Mouse (Mus musculus) G1E (cell line): ENCODE data around the gene Rnf216.

Experiments used
- CTCF ChIP-seq: IDR thresholded peaks from 2 replicates; pipeline ENCODE4 v1.5.1; 2012; ENCODE audit warnings: low read depth, low read length, inconsistent platforms, mixed read lengths
- GATA1 ChIP-seq: IDR thresholded peaks from 2 replicates; pipeline ENCODE4 v1.6.1; 2012; ENCODE audit warnings: borderline replicate concordance, low read length, inconsistent platforms, mixed read lengths
- GATA2 ChIP-seq: IDR thresholded peaks from 2 replicates; pipeline ENCODE4 v1.6.1; 2012; ENCODE audit warnings: low read depth, low read length, inconsistent platforms, borderline replicate concordance
- POLR2AphosphoS5 ChIP-seq: IDR thresholded peaks from 2 replicates; pipeline ENCODE4 v1.6.1; 2012; ENCODE audit warnings: low read depth, low read length, inconsistent platforms; ENCODE audit not compliant: insufficient replicate concordance
- TAL1 ChIP-seq: conservative IDR thresholded peaks from 2 replicates; pipeline ENCODE4 v1.6.1; 2012; ENCODE audit warnings: low read depth, low read length, inconsistent platforms, mixed read lengths

DNA sequence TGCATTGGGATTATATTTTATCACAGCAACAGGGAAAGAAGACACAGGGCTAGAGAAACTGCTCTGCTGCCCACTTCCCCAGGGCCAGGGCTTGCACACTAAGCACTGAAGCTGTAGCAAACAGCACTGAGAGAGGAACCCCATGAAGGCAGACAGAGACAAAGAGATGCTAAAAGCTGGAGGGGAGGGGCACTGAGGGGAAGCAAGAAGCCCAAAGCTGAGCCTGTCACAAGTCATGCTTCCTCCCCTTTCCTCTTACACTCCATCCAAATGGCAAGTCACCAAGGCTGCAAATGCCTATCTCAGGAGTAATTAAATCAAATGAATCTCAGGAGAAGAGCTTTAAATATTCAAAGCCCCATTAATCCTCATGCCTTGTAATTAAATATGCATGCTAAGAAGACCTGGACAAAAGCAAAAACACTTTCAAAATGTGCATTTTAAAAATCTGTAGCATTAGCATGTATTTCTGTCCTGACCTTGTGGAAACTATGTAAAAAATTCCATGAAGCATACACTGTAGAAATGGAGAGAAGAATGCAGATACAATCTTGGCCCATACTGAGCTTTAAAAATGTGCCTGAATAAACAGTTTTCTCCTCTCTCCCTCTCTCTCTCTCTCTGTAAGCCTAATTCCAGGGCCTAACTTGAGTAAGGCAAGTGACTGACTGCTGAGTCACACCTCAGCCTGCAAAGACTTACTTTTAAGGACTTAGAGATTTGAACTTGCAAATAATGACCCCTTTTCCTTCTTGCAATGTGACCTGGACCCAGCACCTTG, 64.4 kb downstream of the Rnf216 start:
- TF ChIP-seq GATA1 (no peak), POLR2AphosphoS5 (no peak), CTCF (no peak), TAL1 (no peak), GATA2 (no peak)
